Mouse (Mus musculus) T-helper 1 cell (primary cell): ENCODE measurements around the gene Jph4.

Source experiments
- in situ Hi-C: fragments of 300-600 bp; cut with MboI, MseI; formaldehyde crosslinking; loops from one replicate; pipeline ENCODE4 v1.15.1; 2025; ENCODE audit warnings: high pct_unique_total_duplicates

Jph4 gene

DNA sequence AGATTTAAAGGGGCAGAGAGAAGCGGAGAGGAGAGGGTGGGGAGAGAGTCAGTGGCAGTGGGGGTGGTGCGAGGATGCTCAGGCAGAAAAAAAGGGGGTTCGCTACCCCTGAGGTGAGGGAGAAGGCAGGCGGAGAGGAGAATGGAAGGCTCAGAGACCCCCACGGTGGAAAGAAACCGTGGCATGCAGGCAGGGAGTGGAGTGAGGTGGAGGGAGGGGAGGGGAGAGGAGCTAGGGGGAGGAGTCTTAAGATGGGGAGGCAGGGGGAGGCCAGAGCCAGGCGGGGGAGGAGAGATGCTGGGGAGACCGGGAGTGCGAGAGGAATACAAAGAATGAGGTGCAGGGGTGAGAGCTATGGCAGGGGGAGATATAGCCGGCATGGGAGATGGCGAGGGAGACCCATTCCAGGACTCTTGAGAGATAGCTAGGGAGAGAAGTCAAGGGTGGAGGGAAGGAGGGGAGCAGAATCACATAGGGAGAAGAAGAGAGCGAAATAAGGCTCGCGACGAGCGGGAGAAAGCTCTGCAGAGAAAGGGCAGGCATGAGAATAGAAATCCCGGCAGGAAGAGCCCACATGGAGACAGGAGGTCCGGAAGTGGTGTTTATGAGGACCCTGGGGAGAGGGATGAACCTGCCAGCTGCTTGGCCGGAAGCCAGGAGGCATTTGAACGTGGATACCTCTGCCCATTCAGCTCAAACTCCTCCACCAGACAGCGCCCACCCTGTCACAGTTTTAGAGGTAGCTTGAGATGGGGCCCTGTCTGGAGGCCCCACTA is at the start of gene Jph4:
Jph4 (minus strand) TSS at position 511 of the 776 bp plus-strand sequence.
- in situ Hi-C loops, result no loop called here

DNA sequence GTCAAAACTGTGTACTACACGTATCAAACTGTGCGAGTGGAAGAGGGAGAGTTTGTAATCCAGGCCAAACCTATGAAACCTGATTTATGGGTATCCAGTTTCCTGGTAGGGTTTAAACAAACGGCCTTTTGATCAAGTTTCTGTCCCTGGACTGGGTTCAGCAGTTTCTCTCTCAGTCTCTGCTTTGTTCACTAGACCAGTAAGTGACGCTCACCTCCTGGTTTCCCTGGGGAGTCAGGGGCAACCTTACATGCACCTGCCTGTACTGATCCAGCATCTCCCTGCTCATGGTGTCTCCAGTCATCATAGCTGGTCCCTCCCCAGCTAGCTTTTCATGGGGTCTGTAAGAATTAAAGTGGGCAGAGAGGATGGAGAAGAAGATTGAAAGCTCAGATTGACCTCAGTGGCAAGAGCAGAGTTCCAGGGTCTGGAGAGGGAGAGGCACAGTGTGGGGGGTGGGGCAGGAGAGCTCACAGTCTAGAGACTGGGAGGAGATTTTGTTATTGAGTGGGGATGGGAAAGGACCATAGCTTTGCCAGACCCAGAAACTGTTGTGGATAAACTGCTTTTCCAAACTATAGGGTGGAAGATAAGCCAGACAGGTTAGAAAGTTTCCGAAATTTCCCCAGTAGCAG is 47.6 kb upstream of the Jph4 start:
- in situ Hi-C loops, result loop anchor here (25.0 kb wide), 1 partner anchor 273 kb away; no protein-coding TSS in a partner anchor

DNA sequence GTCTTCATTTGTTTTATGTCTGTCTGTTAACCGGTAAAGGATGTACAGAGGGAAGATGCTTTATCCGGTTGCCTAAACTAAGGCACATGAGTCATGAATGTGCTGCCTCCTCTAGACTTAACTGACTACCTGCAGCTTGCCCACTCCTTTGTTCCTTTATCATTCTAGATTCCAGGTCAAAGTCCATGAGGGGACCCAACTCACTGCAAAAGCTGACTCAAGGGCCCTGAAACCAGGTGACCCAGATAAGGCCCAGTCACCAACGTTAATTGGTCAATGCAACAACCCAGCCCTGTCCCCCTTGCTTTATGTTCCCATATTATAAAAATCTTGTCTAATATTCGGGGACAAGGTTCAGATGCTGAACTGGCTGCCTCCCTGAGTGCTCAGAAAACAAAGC is 45.4 kb upstream of the Jph4 start:
- in situ Hi-C loops, result loop anchor here (25.0 kb wide), 1 partner anchor 275 kb away; no protein-coding TSS in a partner anchor

GRCm38 (mm10) chr14:55161098-55161634 is 44.4 kb upstream of the Jph4 start:
- in situ Hi-C loops, result loop anchor here (25.0 kb wide), 1 partner anchor 276 kb away; no protein-coding TSS in a partner anchor

DNA sequence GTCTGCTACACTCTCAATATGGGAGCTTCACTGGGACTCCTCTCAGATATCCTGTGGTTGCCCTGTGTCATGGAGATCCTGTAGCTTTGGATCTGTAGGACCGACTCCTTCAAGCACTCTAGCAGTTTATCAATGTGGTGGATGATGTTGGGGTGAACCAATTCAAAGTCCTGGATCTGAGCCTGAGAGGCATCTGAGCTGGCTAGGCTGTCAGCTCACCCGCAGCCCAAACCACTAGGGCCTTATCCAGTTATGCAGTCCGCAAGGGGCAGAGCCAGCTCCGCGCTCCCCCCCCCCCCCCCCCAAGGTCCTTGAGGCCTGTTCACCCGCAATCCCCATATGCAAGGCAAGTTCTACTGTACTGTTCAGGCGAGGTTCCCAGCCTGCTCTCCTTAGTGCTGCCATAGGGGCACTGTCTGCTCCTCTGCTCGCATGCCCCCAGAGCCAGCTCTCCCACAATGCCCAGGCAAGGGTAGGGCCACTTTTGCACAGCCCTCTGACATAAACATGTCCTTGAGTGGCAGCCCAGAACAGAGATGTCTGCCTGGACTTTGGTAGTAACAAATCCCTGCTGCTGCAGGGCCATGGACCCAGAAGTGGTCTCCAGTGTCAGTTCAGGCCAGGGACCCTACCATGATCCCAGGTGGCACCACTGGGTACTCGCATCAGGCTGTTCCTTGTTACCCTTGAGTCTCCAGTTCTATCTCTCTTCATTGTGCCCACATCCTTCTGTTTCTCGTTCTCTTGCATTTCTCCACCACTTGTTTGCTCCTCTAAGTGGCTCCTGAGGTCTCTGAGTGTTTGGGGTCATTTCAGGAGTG is 43.7 kb upstream of the Jph4 start:
- in situ Hi-C loops, result loop anchor here (25.0 kb wide), 1 partner anchor 277 kb away; no protein-coding TSS in a partner anchor

DNA sequence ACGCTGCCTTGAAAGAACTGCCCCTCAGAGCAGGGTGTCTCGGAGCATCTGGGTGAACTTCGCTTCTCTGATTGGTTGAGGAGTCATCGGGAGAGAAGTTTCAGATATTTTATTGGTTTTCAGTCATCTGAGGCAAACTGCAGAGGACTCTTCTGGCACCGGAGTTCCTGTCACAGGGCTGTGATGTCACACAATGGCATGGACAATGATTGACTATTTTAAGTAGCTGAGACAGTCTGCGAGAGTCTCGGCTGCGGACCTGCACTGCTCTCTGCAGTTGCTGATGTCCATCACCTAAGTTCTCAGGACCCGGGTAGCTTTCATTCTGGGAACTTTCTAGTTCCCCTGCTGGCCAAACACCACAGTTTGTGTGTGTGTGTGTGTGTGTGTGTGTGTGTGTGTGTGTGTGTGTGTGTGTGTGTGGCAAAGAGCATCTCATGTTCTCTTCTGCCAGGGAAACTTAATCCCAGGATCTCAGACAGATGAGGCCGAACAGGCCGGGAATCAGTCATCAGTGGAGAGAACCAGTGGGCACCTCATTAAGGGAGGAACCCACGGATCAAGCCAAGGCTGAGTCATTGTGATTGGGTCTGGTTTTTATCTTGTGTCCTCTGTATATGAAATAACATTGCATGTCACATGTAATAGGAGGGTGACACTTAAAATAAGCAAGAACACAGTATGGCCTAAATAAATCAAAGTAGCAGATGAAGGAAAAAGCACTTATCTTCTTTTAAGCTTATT is 40.8 kb upstream of the Jph4 start:
- in situ Hi-C loops, result loop anchor here (25.0 kb wide), 1 partner anchor 280 kb away; no protein-coding TSS in a partner anchor

- in situ Hi-C loops, result loop anchor here (25.0 kb wide), 1 partner anchor 284 kb away; no protein-coding TSS in a partner anchor
Observed at GRCm38 (mm10) chr14:55152951-55153481, 36.3 kb upstream of the Jph4 start.

DNA sequence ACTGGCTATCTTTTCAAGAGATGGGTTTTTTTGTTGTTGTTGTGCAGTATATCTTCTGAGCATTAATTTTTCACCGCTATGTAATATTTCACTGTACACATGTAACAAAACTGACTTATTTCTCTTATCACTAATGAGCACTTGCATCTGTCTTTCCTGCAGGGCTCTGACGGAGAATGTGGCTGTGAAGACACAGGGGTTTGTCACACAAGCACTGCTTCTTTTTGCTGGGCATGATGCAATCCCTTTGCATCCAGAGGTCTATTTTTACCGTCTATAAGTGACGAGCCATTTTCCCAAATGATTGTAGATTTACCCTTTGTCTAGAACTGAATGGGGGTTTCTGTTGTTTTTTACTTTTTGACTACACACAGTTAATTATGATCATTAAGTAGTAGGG is 35.4 kb upstream of the Jph4 start:
- in situ Hi-C loops, result loop anchor here (25.0 kb wide), 1 partner anchor 285 kb away; no protein-coding TSS in a partner anchor

GRCm38 (mm10) chr14:55150985-55151384 is 34.2 kb upstream of the Jph4 start:
- in situ Hi-C loops, result loop anchor here (25.0 kb wide), 1 partner anchor 286 kb away; no protein-coding TSS in a partner anchor

- in situ Hi-C loops, result no loop called here
Observed at GRCm38 (mm10) chr14:55149041-55149440, 32.3 kb upstream of the Jph4 start.

GRCm38 (mm10) chr14:55148363-55148915 is 31.7 kb upstream of the Jph4 start:
- in situ Hi-C loops, result no loop called here

DNA sequence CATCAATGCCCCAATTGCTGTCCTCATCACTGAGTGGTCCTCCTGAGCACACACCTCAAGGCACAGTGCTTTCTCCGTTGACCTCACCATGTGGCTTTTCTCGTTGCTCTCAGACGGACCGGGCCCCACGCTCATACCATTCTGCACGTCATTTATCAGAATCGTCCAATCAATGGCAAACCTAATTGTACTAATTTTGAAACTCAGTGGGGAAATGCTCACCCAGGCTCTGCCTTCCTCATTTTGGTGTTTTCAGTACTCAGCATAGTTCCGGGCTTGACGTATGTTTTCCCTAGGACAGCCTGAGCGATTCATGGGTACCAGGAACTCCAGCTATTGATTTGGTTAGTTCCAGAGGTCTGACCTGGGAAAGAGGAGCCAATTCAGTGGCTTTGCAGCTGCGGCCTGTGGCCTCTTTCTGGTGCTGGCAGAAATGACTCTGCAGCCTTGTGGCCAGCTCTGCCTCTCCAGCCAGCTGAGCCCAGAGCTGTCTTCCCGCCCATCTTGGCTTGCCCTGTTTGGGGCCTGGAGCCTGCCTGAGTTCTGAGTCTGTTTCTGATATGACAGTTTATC is 30.2 kb upstream of the Jph4 start:
- in situ Hi-C loops, result no loop called here

DNA sequence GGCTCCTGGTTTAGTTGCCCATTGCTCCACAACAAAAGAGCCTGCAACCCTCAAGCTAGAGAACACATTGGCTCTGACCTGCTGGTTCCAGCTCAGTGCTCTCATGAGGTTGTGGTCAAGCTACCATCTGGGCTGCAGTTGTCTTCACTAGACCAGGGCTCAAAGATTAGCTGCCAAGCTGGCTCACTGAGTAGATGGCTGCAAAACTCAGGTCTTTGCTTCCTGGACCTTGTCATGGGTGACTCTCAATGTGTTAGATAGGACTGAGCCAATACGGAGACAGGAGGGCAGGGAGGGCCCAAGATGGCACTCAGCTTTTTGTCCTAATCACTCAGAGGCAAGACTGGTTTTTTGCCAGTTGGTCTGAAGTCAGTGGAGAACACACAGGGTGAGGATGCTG is 29.6 kb upstream of the Jph4 start:
- in situ Hi-C loops, result no loop called here

DNA sequence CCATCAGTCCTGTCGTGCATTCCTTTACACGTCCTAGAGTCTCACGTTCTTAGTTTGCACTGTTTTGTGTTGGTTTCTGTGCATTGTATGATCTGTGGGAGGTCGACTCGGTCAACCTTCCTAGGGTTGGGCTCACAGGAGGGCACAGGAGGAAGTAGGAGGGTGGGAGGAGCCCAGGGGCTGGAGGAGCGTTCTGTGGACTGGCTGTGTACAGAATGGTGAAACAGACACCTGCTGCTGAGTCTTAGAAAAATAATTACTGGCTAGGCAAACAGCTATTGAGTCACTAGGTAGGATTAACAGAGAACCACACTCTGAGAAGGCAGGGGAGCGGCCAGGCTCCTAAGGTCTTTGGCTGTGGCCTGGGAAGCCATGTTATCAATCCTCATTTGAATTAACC is 22.6 kb upstream of the Jph4 start:
- in situ Hi-C loops, result no loop called here

DNA sequence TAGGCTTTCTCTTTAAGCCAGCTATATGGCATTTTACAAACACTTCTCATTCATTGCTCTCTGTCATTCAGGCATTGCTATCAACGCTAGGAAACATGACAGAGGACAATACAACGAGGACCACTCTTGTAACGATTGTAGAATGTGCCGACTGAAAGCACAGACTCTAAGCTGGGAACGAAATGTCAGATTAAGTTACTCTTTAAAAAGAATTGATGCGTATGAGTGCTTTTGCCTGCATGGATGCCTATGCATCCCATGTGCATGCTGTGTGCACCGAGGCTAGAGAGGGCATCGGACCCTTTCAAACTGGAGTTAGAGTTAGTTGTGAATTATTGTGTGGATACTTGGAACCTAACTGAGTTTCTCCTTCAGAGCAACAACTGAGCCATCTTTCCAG is 18.9 kb upstream of the Jph4 start:
- in situ Hi-C loops, result no loop called here

DNA sequence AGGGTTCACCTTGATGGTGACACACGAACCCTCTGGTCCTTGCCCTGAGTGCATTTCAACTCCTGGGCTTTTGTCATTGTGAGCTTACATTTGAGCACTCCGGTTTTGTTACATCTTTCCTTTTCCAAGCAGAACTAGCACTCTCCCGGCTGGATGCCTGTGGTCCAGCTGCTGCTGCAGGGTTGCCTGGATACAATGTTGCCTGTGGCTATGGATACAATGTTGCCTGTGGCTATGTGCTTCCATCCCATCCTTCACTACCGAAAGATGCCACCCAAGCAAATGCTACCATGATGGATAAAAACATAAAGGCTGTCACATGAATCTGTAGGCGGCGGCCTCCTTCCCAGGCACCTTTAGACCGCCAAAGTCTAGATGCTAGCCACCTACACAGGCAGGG is 9.8 kb upstream of the Jph4 start:
- in situ Hi-C loops, result no loop called here

DNA sequence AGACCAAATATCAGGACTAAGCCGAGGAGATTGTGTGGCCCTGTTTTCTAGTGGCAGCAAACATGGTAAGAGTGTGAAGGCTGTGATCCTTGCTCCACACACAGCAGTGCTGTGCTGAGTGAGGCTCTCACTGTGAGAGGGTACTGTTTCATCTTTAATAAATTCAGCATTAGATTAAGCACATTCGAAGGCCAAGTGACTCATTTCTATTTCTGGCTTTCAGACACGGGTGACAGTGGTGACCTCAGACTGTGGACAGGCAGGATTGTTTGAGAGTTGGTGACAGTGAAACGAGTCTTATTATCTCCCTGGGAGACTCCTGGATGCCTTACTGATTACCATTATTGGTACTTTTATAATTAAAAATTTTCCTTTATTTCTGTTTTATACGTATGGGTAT is 9.0 kb upstream of the Jph4 start:
- in situ Hi-C loops, result no loop called here

- in situ Hi-C loops, result no loop called here
Observed at GRCm38 (mm10) chr14:55122359-55122758, 5.6 kb upstream of the Jph4 start.

DNA sequence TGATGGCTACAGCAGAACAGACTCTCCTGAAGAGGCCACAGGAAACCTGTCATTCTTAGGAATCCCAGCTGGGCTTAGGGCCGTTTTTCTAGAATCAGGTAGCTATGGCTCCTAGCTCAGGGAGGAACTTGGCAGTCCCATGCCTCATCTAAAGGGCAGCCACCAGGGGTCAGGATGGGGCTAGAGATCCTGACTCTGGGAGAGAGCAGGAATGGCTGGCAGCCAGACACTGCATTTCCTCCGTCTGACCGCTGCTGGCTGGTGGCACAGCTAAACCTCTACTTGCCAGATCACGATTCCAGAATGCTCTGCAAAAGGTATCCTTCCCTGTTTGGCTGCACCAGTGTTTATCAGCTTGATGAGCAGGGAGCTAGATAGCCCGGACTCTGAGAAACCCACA is 5.2 kb upstream of the Jph4 start:
- in situ Hi-C loops, result no loop called here
